Mouse (Mus musculus): Measurements from ENCODE around the gene Olfr1120. TPM values are rescaled to one million over a fixed set of nuclear protein-coding genes. Genes with fewer than 3 reads are reported as not detected.
"Not testable (repeated sequence)": the region's sequence is repeated elsewhere in the genome, so short reads cannot be mapped to it uniquely, and the experiment has no call there.

Gene Olfr1120
- polyA plus RNA-seq (2015; fragmentation: Nextera tagmentation; extraction: Ambion mirVana) = not detected in 2 replicates

DNA sequence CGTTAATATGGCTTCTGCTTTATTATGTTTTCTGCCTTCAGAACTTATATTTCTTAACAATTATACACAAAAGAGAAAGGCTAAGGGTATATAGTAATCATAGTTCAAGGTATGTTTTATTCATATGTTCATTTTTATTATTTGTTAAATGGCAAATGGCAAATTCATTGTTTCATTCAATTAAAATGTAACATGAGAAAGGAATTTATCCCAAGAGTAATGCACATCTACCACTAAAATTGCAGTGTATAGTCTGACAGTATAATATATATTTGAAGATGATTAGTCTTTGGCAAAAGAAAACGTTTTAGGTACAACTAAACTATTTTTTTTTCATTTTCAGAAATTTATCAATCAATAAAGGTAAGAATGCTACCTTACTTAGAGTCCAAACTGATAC is at the start of gene Olfr1120:
Olfr1120 (plus strand) TSS at position 301 of the 400 bp plus-strand sequence.
- H3K4me2 ChIP-seq = no peak within 1 kb of the TSS
- H3K4me1 ChIP-seq = no peaks in the 10 kb centered on the region
- H3K27me3 ChIP-seq = no peaks in the 10 kb centered on the region
- no peak within 1 kb of the TSS for H3K27ac ChIP-seq
- ATAC-seq (replicated peaks; ENCODE audit: low FRiP score) = no peak
- H3K9me3 ChIP-seq (replicated peaks) = no peaks in the 10 kb centered on the region
- H3K36me3 ChIP-seq = no peaks in the 10 kb centered on the region
- no peak within 1 kb of the TSS for H3K9ac ChIP-seq
- no peak within 1 kb of the TSS for H3K4me3 ChIP-seq (replicated peaks)
- WGBS = 57% methylated on average over 2 of the region's 2 CpGs

DNA sequence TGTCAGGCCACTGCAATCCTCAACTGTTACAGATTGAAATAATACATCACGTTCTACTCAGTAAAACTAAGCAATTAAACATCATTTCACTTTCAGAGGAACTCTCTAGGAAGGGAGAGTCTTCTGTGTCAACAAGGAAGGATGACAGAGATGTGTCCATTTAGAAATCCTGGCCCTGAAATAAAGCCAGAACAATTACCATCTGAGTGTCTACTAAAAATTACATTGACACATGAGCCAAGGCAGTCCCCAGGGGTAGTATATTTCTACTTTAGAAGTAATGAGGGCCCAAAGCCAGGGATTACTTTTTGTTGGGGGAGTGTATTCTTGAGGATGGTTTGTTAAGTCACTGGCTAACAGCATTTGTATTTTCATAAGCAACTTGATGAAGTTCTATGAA is 47.3 kb upstream of the Olfr1120 start, which contains the start of gene Olfr1118:
Olfr1118 (plus strand) TSS at position 301 of the 400 bp plus-strand sequence.
- Histone ChIP-seq H3K9ac (no peak within 1 kb of the TSS), H3K4me2 (no peak within 1 kb of the TSS), H3K27me3 (no peaks in the 10 kb centered on the region), H3K4me3 (replicated peaks) (no peak within 1 kb of the TSS), H3K9me3 (replicated peaks) (no peaks in the 10 kb centered on the region), H3K27ac (no peak within 1 kb of the TSS), H3K4me1 (no peaks in the 10 kb centered on the region), H3K36me3 (no peaks in the 10 kb centered on the region)
- 75% methylated on average over 1 of the region's 1 CpGs for WGBS
- ATAC-seq (replicated peaks; ENCODE audit: low FRiP score) = no peak

DNA sequence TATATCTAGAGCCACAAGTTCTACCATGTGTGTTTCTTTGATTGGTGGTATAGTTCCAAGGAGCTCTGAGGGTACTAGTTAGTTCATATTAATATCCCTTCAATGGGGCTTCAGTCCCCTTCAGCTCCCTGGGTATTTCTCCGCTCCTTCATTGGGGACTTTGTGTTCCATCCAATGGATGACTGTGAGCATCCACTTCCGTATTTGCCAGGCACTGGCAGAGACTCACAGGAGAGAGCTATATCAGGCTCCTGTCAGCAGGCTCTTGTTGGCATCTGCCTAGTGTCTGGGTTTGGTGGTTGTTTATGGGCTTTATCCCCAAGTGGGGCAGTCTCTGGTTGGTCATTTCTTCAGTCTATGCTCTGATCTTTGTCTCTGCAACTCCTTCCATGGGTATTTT is 5.5 kb downstream of the Olfr1120 start:
- H3K27ac ChIP-seq, H3K4me1 ChIP-seq: not testable (repeated sequence)
- 91% methylated on average over 2 of the region's 2 CpGs for whole genome bisulfite sequencing

DNA sequence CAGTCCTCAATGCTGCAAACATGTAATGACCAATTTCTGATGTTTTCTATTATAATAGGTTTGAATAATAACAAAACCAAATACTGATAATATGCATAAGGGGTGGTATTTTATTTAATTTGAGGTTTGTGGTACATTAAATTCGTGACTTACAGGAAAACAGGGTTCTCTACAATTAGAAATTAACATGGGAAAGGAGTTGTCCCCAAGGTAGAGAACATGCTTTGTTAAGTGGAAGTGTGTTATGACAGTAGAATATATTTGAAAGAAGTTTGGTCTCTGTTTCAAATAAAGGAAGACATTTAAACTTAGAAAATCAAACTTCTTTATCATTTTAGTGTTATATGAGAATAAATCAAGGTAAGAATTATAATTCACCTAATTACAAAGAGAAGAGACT is 15.0 kb downstream of the Olfr1120 start, which contains the start of gene Olfr1121:
Olfr1121 (plus strand) TSS at position 301 of the 400 bp plus-strand sequence.
- Histone ChIP-seq H3K9me3 (replicated peaks) (no peaks in the 10 kb centered on the region), H3K27ac (no peak within 1 kb of the TSS), H3K4me2 (no peak within 1 kb of the TSS), H3K4me3 (replicated peaks) (no peak within 1 kb of the TSS), H3K27me3 (no peaks in the 10 kb centered on the region), H3K9ac (no peak within 1 kb of the TSS), H3K4me1 (no peaks in the 10 kb centered on the region), H3K36me3 (no peaks in the 10 kb centered on the region)
- WGBS = 53% methylated on average over 1 of the region's 1 CpGs
- ATAC-seq (replicated peaks; ENCODE audit: low FRiP score) = no peak

More for the DNA sequence above, 5.5 kb downstream of the Olfr1120 start:
- H3K27me3 ChIP-seq; H3K36me3 ChIP-seq; ATAC-seq (replicated peaks; ENCODE audit: low FRiP score); H3K9ac ChIP-seq; H3K4me2 ChIP-seq; H3K9me3 ChIP-seq (replicated peaks); H3K4me3 ChIP-seq (replicated peaks): not testable (repeated sequence)

DNA sequence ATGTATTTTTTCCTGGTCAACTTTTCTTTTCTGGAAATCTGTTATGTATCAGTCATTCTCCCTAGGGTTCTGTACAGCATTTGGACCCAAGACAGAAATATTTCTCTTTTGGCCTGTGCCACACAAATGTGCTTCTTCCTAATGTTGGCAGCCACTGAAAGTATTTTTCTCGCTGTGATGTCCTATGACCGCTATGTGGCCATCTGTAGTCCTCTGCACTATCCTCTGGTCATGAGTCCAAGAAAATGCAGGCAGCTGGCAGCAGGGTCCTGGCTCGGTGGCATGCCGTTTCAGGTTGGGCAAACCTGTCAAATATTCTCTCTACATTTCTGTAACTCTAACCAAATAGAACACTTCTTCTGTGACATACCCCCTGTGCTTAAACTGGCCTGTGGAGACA is 17.1 kb downstream of the Olfr1120 start:
- Histone ChIP-seq H3K9me3 (replicated peaks) (no peaks in the 10 kb centered on the region), H3K27ac (no peak overlapping the region), H3K27me3 (no peaks in the 10 kb centered on the region), H3K4me2 (no peak overlapping the region), H3K36me3 (no peaks in the 10 kb centered on the region), H3K9ac (no peak overlapping the region), H3K4me3 (replicated peaks) (no peak overlapping the region), H3K4me1 (no peaks in the 10 kb centered on the region)
- ATAC-seq (replicated peaks; ENCODE audit: low FRiP score) = no peak
- 88% methylated on average over 4 of the region's 4 CpGs for WGBS

DNA sequence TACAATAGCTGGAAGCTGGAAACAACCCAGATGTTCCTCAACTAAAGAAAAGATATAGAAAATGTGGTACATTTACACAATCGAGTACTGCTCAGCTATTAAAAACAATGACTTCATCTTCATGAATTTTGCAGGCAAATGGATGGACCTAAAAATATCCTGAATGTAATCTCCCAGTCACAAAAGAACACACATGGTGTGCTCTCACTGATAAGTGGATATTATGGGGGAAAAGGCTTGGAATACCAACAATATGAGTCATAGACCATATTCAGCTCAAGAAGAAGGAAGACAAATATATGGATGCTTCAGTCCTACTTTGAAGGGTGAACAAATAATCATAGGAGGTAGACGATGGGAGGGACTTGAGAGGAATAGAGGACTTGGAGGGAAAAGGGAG is 29.3 kb downstream of the Olfr1120 start:
- no peak for ATAC-seq (replicated peaks; ENCODE audit: low FRiP score)
- H3K9me3 ChIP-seq (replicated peaks) = no peaks in the 10 kb centered on the region
- WGBS = 81% methylated on average over 2 of the region's 2 CpGs
- no peaks in the 10 kb centered on the region for H3K27me3 ChIP-seq
- no peak overlapping the region for H3K4me3 ChIP-seq (replicated peaks)
- no peak overlapping the region for H3K27ac ChIP-seq
- no peaks in the 10 kb centered on the region for H3K36me3 ChIP-seq
- no peaks in the 10 kb centered on the region for H3K4me1 ChIP-seq
- H3K9ac ChIP-seq = no peak overlapping the region
- no peak overlapping the region for H3K4me2 ChIP-seq

DNA sequence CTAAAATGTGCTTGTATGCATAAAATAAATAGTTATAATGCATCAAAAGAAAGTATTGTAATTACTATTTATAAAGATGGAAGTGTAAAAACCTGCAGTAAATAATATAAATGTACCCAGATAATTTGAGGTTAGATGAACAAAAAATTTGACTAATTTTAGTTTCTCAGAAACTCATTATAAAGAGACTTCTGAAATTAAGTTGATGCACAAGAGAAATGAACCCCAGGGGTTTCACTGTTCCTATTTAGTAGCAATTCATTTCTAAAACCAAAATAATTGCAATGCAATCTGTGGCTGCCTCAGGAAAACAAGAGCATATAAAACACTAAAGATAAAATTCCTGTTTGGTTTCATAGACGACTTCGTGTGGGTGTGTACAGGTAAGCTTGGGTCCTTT is 30.9 kb downstream of the Olfr1120 start, which contains the start of gene Olfr1122:
Olfr1122 (plus strand) TSS at position 301 of the 400 bp plus-strand sequence.
- H3K27ac ChIP-seq = no peak within 1 kb of the TSS
- no peaks in the 10 kb centered on the region for H3K9me3 ChIP-seq (replicated peaks)
- 82% methylated on average over 2 of the region's 2 CpGs for WGBS
- no peaks in the 10 kb centered on the region for H3K36me3 ChIP-seq
- no peak within 1 kb of the TSS for H3K9ac ChIP-seq
- ATAC-seq (replicated peaks; ENCODE audit: low FRiP score) = no peak
- H3K4me2 ChIP-seq = no peak within 1 kb of the TSS
- H3K4me3 ChIP-seq (replicated peaks) = no peak within 1 kb of the TSS
- H3K4me1 ChIP-seq = no peaks in the 10 kb centered on the region
- H3K27me3 ChIP-seq = no peaks in the 10 kb centered on the region

DNA sequence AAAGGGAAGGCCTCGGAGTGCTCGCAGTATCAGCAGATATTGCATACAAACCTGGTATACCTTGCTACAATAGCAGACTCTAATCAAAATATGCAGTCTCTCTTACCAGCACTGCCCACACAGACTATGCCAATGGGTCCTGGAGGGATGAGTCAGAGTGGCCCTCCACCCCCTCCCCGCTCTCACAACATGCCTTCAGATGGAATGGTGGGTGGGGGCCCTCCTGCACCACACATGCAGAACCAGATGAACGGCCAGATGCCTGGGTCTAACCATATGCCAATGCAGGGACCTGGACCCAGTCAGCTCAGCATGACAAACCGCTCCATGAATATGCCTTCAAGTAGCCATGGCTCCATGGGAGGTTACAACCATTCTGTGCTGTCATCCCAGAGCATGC is 39.0 kb downstream of the Olfr1120 start:
- not testable (repeated sequence) for H3K4me3 ChIP-seq (replicated peaks); H3K4me1 ChIP-seq; H3K9me3 ChIP-seq (replicated peaks); H3K9ac ChIP-seq; H3K27me3 ChIP-seq; ATAC-seq (replicated peaks; ENCODE audit: low FRiP score); H3K27ac ChIP-seq; H3K36me3 ChIP-seq; H3K4me2 ChIP-seq
- WGBS = 89% methylated on average over 5 of the region's 5 CpGs

DNA sequence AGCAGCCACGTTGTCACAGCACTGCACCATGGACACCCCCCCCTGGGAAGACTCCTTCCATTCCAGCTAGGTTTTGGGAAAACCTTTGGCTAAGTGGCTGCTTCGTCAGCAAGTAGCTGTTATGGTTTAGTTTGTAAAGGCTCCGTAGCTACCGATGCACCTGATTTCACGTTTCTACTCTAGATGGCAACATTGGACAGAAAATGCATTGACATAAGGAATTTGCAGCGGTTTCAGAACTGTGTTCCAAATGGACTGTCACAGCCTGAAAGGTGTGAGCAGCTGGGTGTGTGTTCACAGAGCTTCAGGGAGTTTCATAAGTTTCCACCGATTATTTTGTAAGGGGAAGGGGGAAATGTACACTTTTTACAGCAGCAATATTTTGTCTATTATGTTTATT is 40.1 kb downstream of the Olfr1120 start:
- H3K27me3 ChIP-seq; ATAC-seq (replicated peaks; ENCODE audit: low FRiP score): not testable (repeated sequence)
- 82% methylated on average over 7 of the region's 7 CpGs for WGBS

More for the DNA sequence above, 40.1 kb downstream of the Olfr1120 start:
- H3K4me1 ChIP-seq; H3K4me3 ChIP-seq (replicated peaks); H3K4me2 ChIP-seq; H3K9me3 ChIP-seq (replicated peaks); H3K27ac ChIP-seq; H3K9ac ChIP-seq; H3K36me3 ChIP-seq: not testable (repeated sequence)

Other genes with a start within 250 kb of the Olfr1120 start
- gene Olfr259, start 240.2 kb upstream of the Olfr1120 start, polyA plus RNA-seq (2015; fragmentation: Nextera tagmentation; extraction: Ambion mirVana) = not detected in 2 replicates
- not detected in 2 replicates for gene Olfr1110, start 214.5 kb upstream of the Olfr1120 start, polyA plus RNA-seq (2015; fragmentation: Nextera tagmentation; extraction: Ambion mirVana)
- gene Olfr1111, start 202.2 kb upstream of the Olfr1120 start, polyA plus RNA-seq (2015; fragmentation: Nextera tagmentation; extraction: Ambion mirVana) = not detected in 2 replicates
- gene Olfr1112, start 167.0 kb upstream of the Olfr1120 start, polyA plus RNA-seq (2015; fragmentation: Nextera tagmentation; extraction: Ambion mirVana) = not detected in 2 replicates
- gene Olfr1113, start 145.8 kb upstream of the Olfr1120 start, polyA plus RNA-seq (2015; fragmentation: Nextera tagmentation; extraction: Ambion mirVana) = not detected in 2 replicates
- gene Olfr1115, start 106.8 kb upstream of the Olfr1120 start, polyA plus RNA-seq (2015; fragmentation: Nextera tagmentation; extraction: Ambion mirVana) = not detected in 2 replicates
- not detected in 2 replicates for gene Olfr1116, start 87.3 kb upstream of the Olfr1120 start, polyA plus RNA-seq (2015; fragmentation: Nextera tagmentation; extraction: Ambion mirVana)
- gene Olfr1118, start 47.2 kb upstream of the Olfr1120 start, polyA plus RNA-seq (2015; fragmentation: Nextera tagmentation; extraction: Ambion mirVana) = not detected in 2 replicates
- gene Olfr1121, start 15.1 kb downstream of the Olfr1120 start, polyA plus RNA-seq (2015; fragmentation: Nextera tagmentation; extraction: Ambion mirVana) = not detected in 2 replicates
- gene Olfr1122, start 31.0 kb downstream of the Olfr1120 start, polyA plus RNA-seq (2015; fragmentation: Nextera tagmentation; extraction: Ambion mirVana) = not detected in 2 replicates
- not detected in 2 replicates for gene Olfr1123, start 61.8 kb downstream of the Olfr1120 start, polyA plus RNA-seq (2015; fragmentation: Nextera tagmentation; extraction: Ambion mirVana)
- gene Olfr1124, start 75.5 kb downstream of the Olfr1120 start, polyA plus RNA-seq (2015; fragmentation: Nextera tagmentation; extraction: Ambion mirVana) = 0.06 and 0.08 TPM in 2 replicates
- gene Olfr1126, start 99.1 kb downstream of the Olfr1120 start, polyA plus RNA-seq (2015; fragmentation: Nextera tagmentation; extraction: Ambion mirVana) = not detected in 2 replicates
- not detected in 2 replicates for gene Pramel7, start 142.3 kb downstream of the Olfr1120 start, polyA plus RNA-seq (2015; fragmentation: Nextera tagmentation; extraction: Ambion mirVana)
- not detected in 2 replicates for gene Pramel6, start 151.8 kb downstream of the Olfr1120 start, polyA plus RNA-seq (2015; fragmentation: Nextera tagmentation; extraction: Ambion mirVana)
- gene Olfr153, start 177.0 kb downstream of the Olfr1120 start, polyA plus RNA-seq (2015; fragmentation: Nextera tagmentation; extraction: Ambion mirVana) = not detected in 2 replicates
- not detected in 2 replicates for gene Olfr1128, start 190.7 kb downstream of the Olfr1120 start, polyA plus RNA-seq (2015; fragmentation: Nextera tagmentation; extraction: Ambion mirVana)
- not detected in 2 replicates for gene Olfr1129, start 219.1 kb downstream of the Olfr1120 start, polyA plus RNA-seq (2015; fragmentation: Nextera tagmentation; extraction: Ambion mirVana)